Mouse (Mus musculus): ENCODE data around the gene Naa50.

DNA sequence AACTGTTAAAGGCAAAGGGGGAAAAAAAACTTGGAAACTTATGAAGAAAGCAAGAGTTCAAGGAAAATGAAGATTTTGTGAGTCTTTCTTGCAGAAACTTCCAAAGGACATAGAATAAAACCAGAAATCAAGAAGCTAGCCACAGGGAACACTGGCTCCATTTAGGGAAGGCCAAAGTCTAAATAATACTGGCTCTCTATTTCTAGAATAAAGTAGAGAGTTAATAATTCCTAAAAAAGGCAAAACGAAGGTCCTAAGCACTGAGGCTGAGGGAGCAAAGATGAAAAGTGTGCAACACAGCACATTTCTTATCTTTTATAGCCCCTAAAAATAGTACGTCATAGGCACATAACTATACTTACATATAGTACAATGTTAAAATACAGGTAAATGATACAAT lies 34.4 kb upstream of the Naa50 start:
- TF ChIP-seq CTCF (IDR thresholded peaks at IDR 0.05; ENCODE audit: extremely low read depth, insufficient read depth, low read length) (no peak), POLR2A (IDR thresholded peaks at IDR 0.05; ENCODE audit: extremely low read depth, insufficient read depth, low read length) (no peak)

All from cortical plate, adult 2 months (tissue).